Mouse (Mus musculus) heart, adult 8-10 months (tissue): ENCODE results near the gene Actl6b. TPM values are rescaled to one million over a fixed set of nuclear protein-coding genes. Genes with fewer than 3 reads are reported as not detected.
A peak's percentile ranks its signal among the peaks of the same experiment; 100 is the strongest.
"Not testable (repeated sequence)": the region's sequence is repeated elsewhere in the genome, so short reads cannot be mapped to it uniquely, and the experiment has no call there.

Experiments
- DNase-seq: peaks from one replicate; pipeline ENCODE4 v3.0.0; 2022; ENCODE audit warnings: low spot score
- microRNA-seq: library from miRNA; unstranded; fragments of <30 nt; microRNA quantifications from one replicate; pipeline ENCODE4 v1.2.0, GENCODE M21; 2022
- total RNA-seq, 4 experiments: library from RNA; stranded (reverse); gene quantifications; 2 replicates each; pipeline ENCODE4 v1.2.4; 2022

Actl6b gene
- total RNA-seq, 4 experiments from 2014 or later, result not detected

DNA sequence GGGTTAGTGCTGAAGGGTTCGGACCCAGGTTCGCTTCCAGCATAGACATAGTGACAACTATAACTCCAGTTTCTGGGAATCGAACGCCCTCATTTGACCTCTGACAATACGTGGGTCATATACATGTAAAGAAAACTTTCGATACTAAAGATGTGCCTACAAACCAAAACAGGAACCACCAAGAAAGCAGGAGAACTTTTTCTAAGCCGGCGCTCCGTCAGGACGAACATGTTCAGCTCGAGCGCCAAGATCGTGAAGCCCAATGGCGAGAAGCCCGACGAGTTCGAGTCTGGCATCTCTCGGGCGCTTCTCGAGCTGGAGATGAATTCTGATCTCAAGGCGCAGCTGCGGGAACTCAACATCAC lies 48.0 kb downstream of the Actl6b start:
- peak; percentile 23 for DNase-seq

DNA sequence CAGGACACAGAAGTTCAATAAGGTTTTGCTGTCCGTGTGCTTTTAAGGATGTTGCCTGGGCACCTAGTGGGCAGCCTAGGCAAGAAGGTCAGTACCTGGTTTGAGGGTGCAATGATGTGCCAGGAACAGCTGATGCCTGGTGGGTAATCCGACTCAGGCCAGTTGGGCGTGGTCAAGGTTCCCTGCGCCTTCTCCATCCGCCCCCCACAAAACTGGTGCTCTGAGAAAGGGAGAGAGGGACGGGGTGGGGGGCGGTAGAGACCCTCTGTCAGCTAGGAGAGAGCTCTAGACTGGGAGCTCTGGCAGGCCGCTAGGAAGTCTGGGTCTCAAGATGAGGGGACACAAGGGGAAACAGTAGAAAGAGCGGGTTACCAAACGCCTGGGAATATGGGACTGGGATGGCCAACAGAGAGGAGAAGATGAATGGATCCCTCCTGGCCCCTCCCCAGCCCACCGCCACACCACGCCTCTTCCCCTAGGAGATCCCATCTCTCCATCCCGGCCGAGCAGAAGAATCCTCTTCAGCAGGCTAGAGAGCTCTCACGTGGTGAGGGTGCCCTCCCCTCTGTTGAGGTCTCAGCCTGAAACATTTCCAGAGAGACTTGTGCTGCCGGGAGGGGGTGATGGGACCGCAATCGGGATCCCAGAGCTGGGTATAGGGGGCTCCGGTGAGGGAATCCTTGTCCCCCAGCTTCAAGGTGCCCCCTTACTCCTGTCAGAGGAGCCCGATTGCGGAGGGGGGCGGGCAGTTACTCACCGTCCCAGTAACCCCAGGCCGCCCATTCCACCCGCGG lies 54.7 kb downstream of the Actl6b start:
- DNase-seq, result no peak

DNA sequence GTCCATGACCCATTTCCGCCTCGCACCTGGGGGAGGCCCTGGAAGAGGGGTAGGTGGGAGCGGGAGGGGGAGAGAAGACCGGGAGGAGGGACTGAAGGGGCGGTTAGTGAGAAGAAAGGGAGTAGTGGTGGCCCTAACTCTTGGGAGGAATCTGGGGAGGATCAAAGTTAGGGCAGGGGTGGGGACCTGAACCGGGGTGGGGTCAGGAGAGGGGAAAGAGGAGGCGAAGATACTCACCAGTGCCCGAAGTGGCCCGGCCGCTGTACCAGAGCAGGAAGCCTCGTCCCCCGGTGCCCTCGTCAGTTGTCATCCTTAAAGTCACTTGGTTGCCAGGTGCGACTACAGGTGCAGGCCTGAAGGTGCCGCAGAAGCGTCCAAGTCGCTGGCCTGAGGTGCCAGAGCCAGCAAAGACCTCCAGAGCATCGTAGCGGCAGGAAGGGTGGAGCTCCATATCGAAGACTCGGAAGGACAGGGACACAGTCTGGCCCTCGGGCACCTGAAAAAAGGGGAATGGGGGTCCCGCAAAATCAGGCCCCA lies 55.4 kb downstream of the Actl6b start:
- DNase-seq, result no peak

DNA sequence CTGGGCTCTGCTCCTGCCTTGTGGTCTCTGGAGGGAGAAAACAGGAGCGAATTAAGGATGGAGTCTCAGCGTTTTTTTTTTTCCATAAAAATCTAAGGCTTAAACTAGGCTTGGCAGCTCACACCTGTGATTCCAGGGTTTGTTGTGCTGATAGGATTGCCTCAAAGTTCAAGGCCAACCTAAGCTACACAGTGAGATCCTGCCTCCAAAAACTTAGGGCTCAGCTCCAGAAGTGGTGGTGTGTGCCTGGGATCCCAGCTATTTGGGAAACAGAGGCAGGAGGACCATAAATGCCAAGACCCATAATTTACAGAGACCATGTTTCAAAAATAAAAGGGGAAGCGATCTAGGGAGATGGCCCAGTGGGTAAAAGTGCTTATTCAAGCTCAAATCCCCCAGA lies 56.0 kb downstream of the Actl6b start:
- DNase-seq, result no peak

DNA sequence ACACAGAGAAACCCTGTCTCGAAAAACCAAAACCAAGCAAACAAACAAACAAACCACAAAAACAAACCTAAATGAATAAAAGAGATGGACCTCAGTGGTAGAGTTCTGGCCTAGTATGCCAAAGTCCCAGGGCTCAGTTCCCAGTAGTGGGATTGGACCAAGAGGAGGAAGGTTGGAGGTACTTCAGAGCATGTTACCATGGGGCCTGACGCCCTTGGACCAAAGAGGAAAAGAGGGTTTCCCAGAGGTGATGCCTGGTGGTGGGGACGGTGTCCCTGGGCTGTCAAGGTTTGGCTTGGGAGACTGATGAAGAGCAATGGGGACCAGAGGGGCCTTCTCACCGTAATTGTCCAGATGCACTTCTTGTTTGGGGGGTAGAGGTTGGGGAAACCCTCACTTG lies 56.7 kb downstream of the Actl6b start:
- no peak for DNase-seq

DNA sequence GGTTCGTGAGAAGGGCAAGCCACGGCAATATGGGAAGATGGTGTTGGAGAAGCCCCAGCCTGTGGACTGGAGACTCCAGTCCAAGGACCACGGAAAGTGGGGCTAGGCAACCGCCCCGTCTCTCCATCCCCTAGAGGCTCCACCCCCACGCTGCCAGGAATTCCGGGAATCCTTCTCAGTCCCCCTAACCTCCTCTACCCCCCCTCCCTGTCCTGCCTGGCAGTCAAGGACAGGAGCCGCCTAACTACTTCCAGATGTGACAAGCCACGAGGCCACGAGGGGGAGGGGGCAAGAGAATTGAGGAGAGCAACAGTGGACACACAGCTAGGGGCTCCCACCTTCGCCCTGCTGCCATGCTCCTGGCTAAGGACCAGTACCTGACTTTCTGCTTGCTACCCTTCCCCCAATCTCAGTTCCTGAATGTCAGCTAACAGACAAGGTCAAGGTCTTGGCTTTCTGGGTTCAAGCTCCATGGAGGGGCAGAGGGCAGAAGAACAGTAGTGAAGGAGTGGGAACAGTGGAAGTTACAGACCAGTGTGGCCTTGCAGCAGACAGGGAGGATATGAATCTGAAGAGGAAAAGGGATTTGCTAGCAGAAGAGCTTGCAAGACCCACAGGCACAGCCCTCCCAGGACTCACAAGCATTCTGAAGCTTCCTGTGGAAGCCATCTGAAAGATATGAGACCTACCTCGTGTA lies 57.4 kb downstream of the Actl6b start:
- DNase-seq, result peak; percentile 79

DNA sequence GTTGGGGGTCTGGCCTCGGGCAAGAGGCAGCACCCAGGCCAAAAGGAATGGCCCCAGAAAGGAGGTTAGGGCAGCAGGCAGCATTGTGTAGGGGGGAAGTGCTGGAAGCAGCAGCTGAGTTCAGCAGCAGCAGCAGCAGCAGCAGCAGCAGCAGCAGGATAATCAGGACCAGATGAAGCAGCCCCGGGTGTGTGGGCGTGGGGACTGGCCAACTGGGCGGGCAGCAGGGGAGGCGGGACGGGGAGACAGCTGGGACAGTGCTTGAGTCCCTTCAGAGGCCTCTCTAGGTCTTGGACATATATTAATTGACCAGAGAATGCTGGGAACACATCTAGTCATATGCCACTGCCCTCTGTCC lies 57.9 kb downstream of the Actl6b start:
- DNase-seq, result peak; percentile 72

DNA sequence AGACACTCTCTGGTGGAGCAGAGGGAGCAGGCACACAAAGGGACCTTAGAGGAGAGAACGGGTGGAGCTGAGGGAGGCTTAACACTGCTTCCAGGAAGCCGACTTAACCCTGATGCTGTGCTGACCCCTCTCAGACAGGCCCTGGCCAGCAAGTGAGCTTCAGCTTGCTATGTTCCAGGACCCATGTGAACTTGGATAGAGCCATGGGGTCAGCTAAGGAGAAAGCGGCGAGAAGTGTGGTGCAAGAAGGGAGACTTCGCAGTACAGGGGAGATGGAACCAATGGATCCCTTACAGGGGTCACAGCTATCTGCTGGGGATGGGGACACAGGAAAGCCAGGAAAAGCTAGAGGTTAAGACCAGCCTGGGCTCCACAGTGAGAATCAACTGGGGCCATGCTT lies 59.8 kb downstream of the Actl6b start:
- peak; percentile 35 for DNase-seq

DNA sequence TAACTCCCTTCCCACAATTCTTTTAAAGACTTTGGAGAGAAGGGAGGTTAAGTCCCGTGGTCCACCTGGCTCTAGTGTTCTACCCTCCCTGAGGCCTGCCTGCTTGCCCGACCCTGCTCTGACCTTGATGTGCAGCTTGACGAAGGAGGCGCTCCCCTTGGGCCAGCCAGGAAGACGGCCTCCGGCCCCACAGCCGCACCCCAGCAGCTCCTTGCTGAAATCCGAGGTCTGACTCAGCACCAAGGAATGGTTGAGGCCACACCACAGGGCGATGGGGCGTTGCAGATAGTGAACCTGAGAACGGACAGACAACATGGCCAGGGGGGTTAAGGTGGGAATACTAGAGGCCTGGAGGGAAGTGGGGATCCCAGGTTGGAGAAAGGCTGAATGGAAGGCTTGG lies 60.2 kb downstream of the Actl6b start, which contains the start of gene Pcolce:
TSS of gene Pcolce (minus strand) at position 235 of the 400 bp plus-strand sequence.
- DNase-seq, result no peak

DNA sequence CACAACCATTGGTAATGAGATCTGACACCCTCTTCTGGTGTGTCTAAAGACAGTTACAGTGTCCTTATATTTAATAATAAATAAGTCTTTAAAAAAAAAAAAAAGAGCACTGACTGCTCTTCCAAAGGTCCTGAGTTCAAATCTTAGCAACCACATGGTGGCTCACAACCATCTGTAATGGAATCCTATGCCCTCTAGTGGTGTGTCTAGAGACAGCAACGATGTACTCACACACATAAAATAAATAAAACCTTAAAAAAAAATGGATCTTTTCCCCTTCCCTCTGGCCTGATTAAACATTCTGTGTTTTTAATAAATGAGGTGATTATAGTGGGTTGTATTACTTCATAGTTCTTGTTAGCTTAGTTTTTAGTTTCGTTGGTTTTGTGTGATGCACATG lies 61.6 kb downstream of the Actl6b start:
- not testable (repeated sequence) for DNase-seq

DNA sequence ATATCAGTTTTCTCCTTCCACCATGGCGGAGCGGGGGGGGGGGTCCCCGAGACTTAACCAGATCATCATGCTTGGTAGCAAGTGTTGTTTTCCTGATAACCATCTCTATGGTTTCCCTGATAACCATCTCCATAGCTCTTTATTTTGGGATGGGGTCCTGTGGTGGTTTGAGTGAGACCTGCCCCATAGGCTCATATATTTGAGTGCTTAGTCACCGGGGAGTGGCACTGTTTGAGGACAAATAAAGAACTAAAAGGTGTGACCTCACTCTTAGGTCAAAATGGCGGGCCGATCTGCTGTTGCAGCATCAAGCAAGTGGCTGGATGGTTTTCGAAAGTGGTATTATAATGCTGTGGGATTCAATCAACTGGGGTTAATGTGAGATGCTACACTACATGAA lies 62.0 kb downstream of the Actl6b start:
- DNase-seq, result no peak

Small RNA genes within 50 kb of the gene (microRNA-seq; reads per million reads assigned to microRNA genes)
- gene Mir6418, result not detected

Other genes starting within 250 kb of the Actl6b start
- 10 to 100 TPM; 54.4 to 62.6 (median 60.3) TPM for gene Srrt, start 245.8 kb upstream of the Actl6b start, total RNA-seq
- gene Trip6, start 239.1 kb upstream of the Actl6b start, total RNA-seq, result 10 to 100 TPM; 11.5 to 13.2 (median 12.4) TPM
- 1 to 10 TPM; 1.3 to 2.1 (median 2.0) TPM for gene Slc12a9, start 219.9 kb upstream of the Actl6b start, total RNA-seq
- gene Ephb4, start 203.4 kb upstream of the Actl6b start, total RNA-seq, result 10 to 100 TPM; 43.7 to 47.3 (median 46.3) TPM
- gene Zan, start 76.5 kb upstream of the Actl6b start, total RNA-seq, result not detected
- 10 to 100 TPM; 15.0 to 18.3 (median 16.2) TPM for gene Pop7, start 51.0 kb upstream of the Actl6b start, total RNA-seq
- 10 to 100 TPM; 25.5 to 37.3 (median 27.2) TPM for gene Gigyf1, start 35.0 kb upstream of the Actl6b start, total RNA-seq
- not detected for gene Epo, start 20.3 kb upstream of the Actl6b start, total RNA-seq
- 100 to 1,000 TPM; 243 to 256 (median 246) TPM for gene Gnb2, start 20.0 kb upstream of the Actl6b start, total RNA-seq
- under 1 TPM in 1 of 4 experiments, not detected in 3; 0.09 TPM for gene Tfr2, start 16.3 kb downstream of the Actl6b start, total RNA-seq
- 10 to 100 TPM in 3 of 4 experiments, 1 to 10 TPM in 1; 9.0 to 17.6 (median 14.4) TPM for gene Mospd3, start 47.5 kb downstream of the Actl6b start, total RNA-seq
- gene Pcolce, start 60.3 kb downstream of the Actl6b start, total RNA-seq, result 10 to 100 TPM; 38.9 to 46.0 (median 42.2) TPM
- under 1 TPM; 0.19 to 0.29 (median 0.23) TPM for gene Fbxo24, start 75.5 kb downstream of the Actl6b start, total RNA-seq
- gene Lrch4, start 75.6 kb downstream of the Actl6b start, total RNA-seq, result 10 to 100 TPM; 13.1 to 17.8 (median 17.1) TPM
- 1 to 10 TPM; 2.3 to 4.2 (median 2.7) TPM for gene Gm20605, start 75.7 kb downstream of the Actl6b start, total RNA-seq
- gene Sap25, start 87.8 kb downstream of the Actl6b start, total RNA-seq, result 1 to 10 TPM; 1.6 to 4.0 (median 2.8) TPM
- under 1 TPM; 0.30 to 0.94 (median 0.56) TPM for gene Irs3, start 92.2 kb downstream of the Actl6b start, total RNA-seq
- gene Agfg2, start 131.2 kb downstream of the Actl6b start, total RNA-seq, result 10 to 100 TPM; 13.1 to 23.0 (median 15.4) TPM
- under 1 TPM; 0.35 to 0.89 (median 0.81) TPM for gene Nyap1, start 188.1 kb downstream of the Actl6b start, total RNA-seq
- gene Tsc22d4, start 192.2 kb downstream of the Actl6b start, total RNA-seq, result 100 to 1,000 TPM; 237 to 281 (median 242) TPM
- gene Ppp1r35, start 225.3 kb downstream of the Actl6b start, total RNA-seq, result 10 to 100 TPM in 1 of 4 experiments, 1 to 10 TPM in 3; 7.9 to 12.7 (median 8.6) TPM
- gene Mepce, start 234.1 kb downstream of the Actl6b start, total RNA-seq, result 10 to 100 TPM; 28.9 to 34.2 (median 31.4) TPM
- gene Zcwpw1, start 234.3 kb downstream of the Actl6b start, total RNA-seq, result under 1 TPM; 0.31 to 0.57 (median 0.54) TPM